Mouse (Mus musculus): ENCODE results near the gene Sh3glb2.

GRCm38 (mm10) chr2:30384814-30385213 is 25.7 kb upstream of the Sh3glb2 start:
- TF ChIP-seq CTCF (IDR thresholded peaks at IDR 0.05; ENCODE audit: borderline replicate concordance, extremely low read depth, insufficient read depth, insufficient read length) (no peak), POLR2A (IDR thresholded peaks at IDR 0.05; ENCODE audit: borderline replicate concordance, extremely low read depth, insufficient read depth, insufficient read length, poor library complexity, severe bottlenecking) (no peak)

All from brain, embryonic 14.5 days (tissue).